Mouse (Mus musculus): ENCODE measurements at regions not wholly inside any gene's neighbourhood (a gene's known extent, or its start where the extent isn't known, plus 50 kb on each side); places are given as distances from the start of the nearest gene placed in this dataset.

- DNase-seq: no peak
- intact Hi-C loops (cut with DNase I): loop anchor here (5.0 kb wide), 1 partner anchor 153 kb away; no protein-coding TSS in a partner anchor
Measured at GRCm38 (mm10) chr1:121249081-121249480, 83.3 kb downstream of the Insig2 start.

- intact Hi-C loops (cut with DNase I): loop anchor here (5.0 kb wide), 1 partner anchor 167 kb away; no protein-coding TSS in a partner anchor
- DNase-seq: no peak
Measured at GRCm38 (mm10) chr1:121250686-121251085, 81.7 kb downstream of the Insig2 start.

- intact Hi-C loops (cut with DNase I): loop anchor here (5.0 kb wide), 1 partner anchor 165 kb away; no protein-coding TSS in a partner anchor
Measured at GRCm38 (mm10) chr1:121252056-121252455, 80.3 kb downstream of the Insig2 start.

GRCm38 (mm10) chr1:121254196-121254595, 78.2 kb downstream of the Insig2 start:
- no peak for DNase-seq
- intact Hi-C loops (cut with DNase I): loop anchor here (5.0 kb wide), 1 partner anchor 163 kb away; no protein-coding TSS in a partner anchor

More at GRCm38 (mm10) chr1:121252056-121252455, 80.3 kb downstream of the Insig2 start:
- no peak for DNase-seq
